Comparison of ENCODE assay signal across 7 mouse cellular contexts in the genomic region with DNA sequence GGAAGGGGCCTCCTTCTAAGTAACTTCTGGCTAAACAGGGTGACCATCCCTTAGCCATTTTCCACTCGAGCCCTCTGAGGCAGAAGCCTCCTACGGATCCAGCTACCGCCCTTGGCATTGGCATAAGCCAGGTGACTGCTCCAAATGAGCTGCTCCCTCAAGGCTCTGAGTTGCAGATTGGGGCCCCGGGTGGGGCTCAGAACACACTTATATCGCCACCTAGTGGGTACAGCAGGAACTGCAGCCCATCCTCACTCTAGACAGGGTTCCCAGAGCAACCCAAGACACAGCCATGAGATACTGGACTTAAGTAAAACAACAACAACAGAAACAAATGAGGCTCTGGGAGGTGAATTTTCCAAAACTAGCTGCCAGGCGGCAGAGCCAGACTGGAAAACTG. TPM values are rescaled to one million over a fixed set of nuclear protein-coding genes. Genes with fewer than 3 reads are reported as not detected.
DNase-seq lines count a peak whose midpoint lies in the region; ATAC-seq lines count a peak whose summit lies in the region.

No protein-coding gene starts in this region.

- H3K36me3 ChIP-seq in limb, embryonic 10.5 days = no peaks in the 10 kb centered on the region
- no peaks in the 10 kb centered on the region for H3K36me3 ChIP-seq in midbrain, embryonic 14.5 days (ENCODE audit: control insufficient read depth, insufficient read depth, low read length)

- no peaks in the 10 kb centered on the region for H3K9me3 ChIP-seq in limb, embryonic 10.5 days (replicated peaks)
- H3K9me3 ChIP-seq in midbrain, embryonic 14.5 days (ENCODE audit: control insufficient read depth, low read length) = no peaks in the 10 kb centered on the region

- H3K4me2 ChIP-seq in midbrain, embryonic 14.5 days (ENCODE audit: low read length) = no peak overlapping the region

- H3K4me1 ChIP-seq in limb, embryonic 10.5 days = peaks cover 40% of the 10 kb centered on the region
- no peaks in the 10 kb centered on the region for H3K4me1 ChIP-seq in midbrain, embryonic 14.5 days (ENCODE audit: control insufficient read depth, insufficient read depth, low read length)

- H3K27ac ChIP-seq in limb, embryonic 10.5 days = 0 out of 2 replicates have a peak overlapping the region, but pooled peaks have one; percentile 15
- no peak overlapping the region for H3K27ac ChIP-seq in midbrain, embryonic 14.5 days (replicated peaks; ENCODE audit: low read depth, low read length)

- DNase-seq in adrenal gland, adult 8-10 months = peak; percentile 63
- peak; percentile 80 for DNase-seq in embryo, embryonic 9.5 days (ENCODE audit: extremely low spot score)
- DNase-seq in heart, adult 11 months = peak; percentile 96
- peak; percentile 84 for DNase-seq in kidney, adult 18-20 months
- DNase-seq in limb, embryonic 10.5 days (ENCODE audit: low spot score) = peak; percentile 90
- peak; percentile 89 for DNase-seq in midbrain, embryonic 14.5 days
- DNase-seq in spleen, adult 18-20 months = peak; percentile 40 to 77

- H3K27me3 ChIP-seq in limb, embryonic 10.5 days (ENCODE audit: low read depth, poor library complexity, severe bottlenecking) = no peaks in the 10 kb centered on the region; the same call in 1 of the 2 replicates
- no peaks in the 10 kb centered on the region for H3K27me3 ChIP-seq in midbrain, embryonic 14.5 days (ENCODE audit: control insufficient read depth, insufficient read depth, low read length)

- H3K9ac ChIP-seq in midbrain, embryonic 14.5 days (replicated peaks; ENCODE audit: low read length) = no peak overlapping the region

- 5% methylated on average over 6 of the region's 6 CpGs for WGBS in limb, embryonic 10.5 days
- WGBS in midbrain, embryonic 14.5 days = 2% methylated on average over 6 of the region's 6 CpGs

- no peak; the same call in 1 of the 2 replicates for ATAC-seq in midbrain, embryonic 14.5 days (ENCODE audit: low FRiP score, low TSS enrichment)

- 0 out of 2 replicates have a peak overlapping the region, but pooled peaks have one; percentile 14 for H3K4me3 ChIP-seq in limb, embryonic 10.5 days
- no peak overlapping the region for H3K4me3 ChIP-seq in midbrain, embryonic 14.5 days (replicated peaks; ENCODE audit: low read depth, low read length)

RNA-seq across cellular contexts. Expression of gene Srp9, which starts 15.8 kb away (rescaled TPM):
- total RNA-seq in adrenal gland, adult 8-10 months (2022) = 10 to 100 TPM; 53.2 to 85.2 (median 69.2) TPM
- 168 TPM in 2 replicates for polyA plus RNA-seq in limb, embryonic 10.5 days (2016; fragmentation: Nextera tagmentation; extraction: Ambion mirVana)
- 151 and 155 TPM in 2 replicates for polyA plus RNA-seq in midbrain, embryonic 14.5 days (2014; fragmentation: Nextera tagmentation; extraction: Ambion mirVana)

RNA-seq across cellular contexts. Expression of gene Vmn1r1, which starts 23.9 kb away (rescaled TPM):
- total RNA-seq in adrenal gland, adult 8-10 months (2022) = not detected
- not detected in 2 replicates for polyA plus RNA-seq in limb, embryonic 10.5 days (2016; fragmentation: Nextera tagmentation; extraction: Ambion mirVana)
- not detected in 2 replicates for polyA plus RNA-seq in midbrain, embryonic 14.5 days (2014; fragmentation: Nextera tagmentation; extraction: Ambion mirVana)
